21 mouse cellular contexts compared by ENCODE assay signal in the genomic region with DNA sequence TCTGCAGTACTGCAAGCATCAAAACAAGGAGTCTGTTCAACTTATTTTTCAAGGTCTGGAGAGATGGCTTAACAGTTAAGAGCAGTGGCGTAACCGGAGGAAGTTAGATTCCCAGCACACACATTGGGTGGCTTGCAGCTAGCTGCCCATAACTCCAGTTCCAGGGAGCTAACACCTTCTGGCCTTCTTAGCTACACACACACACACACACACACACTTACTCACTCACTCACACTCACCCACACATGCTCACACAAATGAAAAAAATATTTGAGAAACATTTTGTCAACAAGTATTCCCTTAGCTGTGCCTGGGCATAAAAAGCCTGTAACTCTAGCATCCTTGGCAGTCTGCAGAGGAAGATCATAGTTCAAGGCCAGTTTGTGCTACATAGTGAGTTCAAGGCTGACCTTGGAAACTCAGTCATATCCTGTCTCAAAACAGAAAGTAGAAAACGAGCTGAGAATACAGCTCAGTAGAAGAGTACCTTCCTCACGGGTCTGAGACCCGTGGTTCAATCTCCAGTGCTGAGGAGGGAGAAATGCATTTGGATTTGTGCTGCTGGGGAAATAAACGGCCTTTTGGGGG. TPM values are rescaled to one million over a fixed set of nuclear protein-coding genes. Genes with fewer than 3 reads are reported as not detected.
DNase-seq lines count a peak whose midpoint lies in the region; ATAC-seq and TF ChIP-seq lines count a peak whose summit lies in the region.
"Had no signal": no experiment of that assay in that cellular context is flagged by ENCODE, and none has a peak within 500 bp of the region (broad histone marks: within the 10 kb centered on the region; RNA-seq: fewer than 3 reads in every experiment).

No protein-coding gene starts in this region.

- H3K27me3 ChIP-seq in thymus, adult 2 months (ENCODE audit: control insufficient read depth, insufficient read depth, low read length), result no peaks in the 10 kb centered on the region
- H3K27me3 ChIP-seq: hindbrain, embryonic 12.5 days; limb, embryonic 15.5 days; neural tube, embryonic 13.5 days; Patski had no signal

- peaks cover 91% of the 10 kb centered on the region for H3K4me1 ChIP-seq in thymus, adult 2 months (replicated peaks; ENCODE audit: control insufficient read depth, insufficient read depth, low read length)

- no peak for TF ChIP-seq CTCF in thymus, adult 2 months (IDR thresholded peaks at IDR 0.05; ENCODE audit: borderline replicate concordance, control insufficient read depth, extremely low read depth, insufficient read depth, low read length, poor library complexity)

- no peak for ATAC-seq in CD4-positive, CD25-positive, alpha-beta regulatory T cell, adult 4 months
- peak; percentile 45 for ATAC-seq in megakaryocyte, adult 5-6 weeks (ENCODE audit: poor library complexity, severe bottlenecking)
- ATAC-seq: forebrain, embryonic 16.5 days; Patski had no signal

- DNase-seq in CD4-positive, CD25-positive, alpha-beta regulatory T cell, adult 2 months (ENCODE audit: low read depth, low spot score), result peak; percentile 20
- no peak for DNase-seq in thymus, adult 2 months
- no peak for DNase-seq in thymus, postnatal 36 days
- peak; percentile 45 for DNase-seq in thymus, postnatal 25 days
- no peak for DNase-seq in embryo, embryonic 9.5 days (ENCODE audit: extremely low spot score)
- DNase-seq in cerebellum, adult 9-10 months, result no peak
- DNase-seq: cerebellum, postnatal 25 days; heart, adult 11 months; kidney, postnatal 4 days; layer of hippocampus, postnatal 36 days; lung, postnatal 14 days had no signal

- no peaks in the 10 kb centered on the region for H3K36me3 ChIP-seq in thymus, adult 2 months (ENCODE audit: control insufficient read depth, insufficient read depth, low read length)
- H3K36me3 ChIP-seq: hindbrain, embryonic 12.5 days; limb, embryonic 15.5 days; neural tube, embryonic 13.5 days had no signal

- WGBS in thymus, adult 2 months, result 27% methylated on average over 6 of the region's 6 CpGs

- peak overlapping the region; percentile 95 for H3K27ac ChIP-seq in thymus, adult 2 months (ENCODE audit: control insufficient read depth, insufficient read depth, low read length)
- H3K27ac ChIP-seq: hindbrain, embryonic 12.5 days; limb, embryonic 15.5 days; neural tube, embryonic 13.5 days had no signal

- no peak for TF ChIP-seq POLR2A in thymus, adult 2 months (IDR thresholded peaks at IDR 0.05; ENCODE audit: control insufficient read depth, extremely low read depth, insufficient read depth, low read length, poor library complexity)

- no peak overlapping the region for H3K4me3 ChIP-seq in thymus, adult 2 months (ENCODE audit: control insufficient read depth, insufficient read depth, low read length)
- H3K4me3 ChIP-seq: erythroblast, embryonic 14.5 days; hindbrain, embryonic 12.5 days; limb, embryonic 15.5 days; neural tube, embryonic 13.5 days had no signal

RNA-seq across cellular contexts. Expression of gene Endou, which starts 5.8 kb away (rescaled TPM):
- polyA plus RNA-seq in CD4-positive, CD25-positive, alpha-beta regulatory T cell, adult 4 months (2017; shearing (Covaris generic)), result under 1 TPM in 1 of 2 experiments, not detected in 1; 0.22 TPM
- polyA plus RNA-seq in thymus, adult 2 months (2012; rRNA removed), result 276 and 294 TPM in 2 replicates
- total RNA-seq in megakaryocyte, adult 5-6 weeks (2015), result 0.21 TPM in 1 of 2 replicates, not detected in the other
- total RNA-seq in megakaryocyte, adult 5-6 weeks (2017), result 0.40 and 0.81 TPM in 2 replicates
- polyA plus RNA-seq: embryonic facial prominence, embryonic 11.5 days; erythroblast, embryonic 14.5 days; intestine, embryonic 14.5 days had no signal

RNA-seq across cellular contexts. Expression of gene Rpap3, which starts 19.7 kb away (rescaled TPM):
- polyA plus RNA-seq in CD4-positive, CD25-positive, alpha-beta regulatory T cell, adult 4 months (2017; shearing (Covaris generic)), result 10 to 100 TPM; 25.7 to 31.8 TPM
- polyA plus RNA-seq in thymus, adult 2 months (2012; rRNA removed), result 5.6 and 6.0 TPM in 2 replicates
- total RNA-seq in megakaryocyte, adult 5-6 weeks (2015), result 6.8 and 7.9 TPM in 2 replicates
- total RNA-seq in megakaryocyte, adult 5-6 weeks (2017), result 10.8 and 12.8 TPM in 2 replicates

RNA-seq across cellular contexts. Expression of gene Rapgef3, which starts 42.5 kb away (rescaled TPM):
- polyA plus RNA-seq in CD4-positive, CD25-positive, alpha-beta regulatory T cell, adult 4 months (2017; shearing (Covaris generic)), result 1 to 10 TPM in 1 of 2 experiments, under 1 TPM in 1; 0.31 to 1.5 TPM
- polyA plus RNA-seq in thymus, adult 2 months (2012; rRNA removed), result 276 and 278 TPM in 2 replicates
- 0.02 TPM in 1 of 2 replicates, not detected in the other for total RNA-seq in megakaryocyte, adult 5-6 weeks (2015)
- total RNA-seq in megakaryocyte, adult 5-6 weeks (2017), result 1.2 and 1.4 TPM in 2 replicates
- polyA plus RNA-seq: erythroblast, embryonic 14.5 days had no signal

RNA-seq across cellular contexts. Expression of gene Slc48a1, which starts 53.0 kb away (rescaled TPM):
- 10 to 100 TPM; 33.9 to 37.1 TPM for polyA plus RNA-seq in CD4-positive, CD25-positive, alpha-beta regulatory T cell, adult 4 months (2017; shearing (Covaris generic))
- 62.1 and 62.8 TPM in 2 replicates for polyA plus RNA-seq in thymus, adult 2 months (2012; rRNA removed)
- total RNA-seq in megakaryocyte, adult 5-6 weeks (2015), result 42.3 and 47.1 TPM in 2 replicates
- 33.1 and 33.5 TPM in 2 replicates for total RNA-seq in megakaryocyte, adult 5-6 weeks (2017)

Comparison
In these comparisons a context has a peak if more than half of its experiments do, and no peak if none do; other contexts are left out.
1. DNase-seq: peak in CD4-positive, CD25-positive, alpha-beta regulatory T cell, adult 2 months (single experiment) and thymus, postnatal 25 days (single experiment); none in thymus, adult 2 months (single experiment), thymus, postnatal 36 days (0 of 2), embryo, embryonic 9.5 days (single experiment) and cerebellum, adult 9-10 months (single experiment).
2. RNA of gene Endou, which starts 5.8 kb away (polyA plus RNA-seq): 276 to 294 TPM in thymus, adult 2 months; 0.22 TPM in CD4-positive, CD25-positive, alpha-beta regulatory T cell, adult 4 months; every median in the first group is over 100 times any median in the second.
3. RNA of gene Rapgef3, which starts 42.5 kb away (polyA plus RNA-seq): 276 to 278 TPM in thymus, adult 2 months; 0.31 to 1.5 TPM in CD4-positive, CD25-positive, alpha-beta regulatory T cell, adult 4 months; every median in the first group is over 100 times any median in the second.